Mouse (Mus musculus): ENCODE results near the gene Wnt2b. TPM values are rescaled to one million over a fixed set of nuclear protein-coding genes. Genes with fewer than 3 reads are reported as not detected.

Wnt2b gene
- total RNA-seq, 2 experiments from 2014 or later: 0.85 to 0.91 TPM

GRCm38 (mm10) chr3:104965070-104965855, 3.5 kb upstream of the Wnt2b start:
- no peak for DNase-seq (ENCODE audit: low spot score in 2 of 2)

- no peak for DNase-seq (ENCODE audit: low spot score in 2 of 2)
These were observed 1.9 kb upstream of the Wnt2b start for GRCm38 (mm10) chr3:104963331-104964276.

- DNase-seq (ENCODE audit: low spot score in 2 of 2): no peak
These were observed 1.1 kb upstream of the Wnt2b start for GRCm38 (mm10) chr3:104962866-104963265.

GRCm38 (mm10) chr3:104962141-104962611, 455 bp upstream of the Wnt2b start:
- DNase-seq (ENCODE audit: low spot score in 2 of 2): no peak

- no peak for DNase-seq (ENCODE audit: low spot score in 2 of 2)
These were observed 1.4 kb downstream of the Wnt2b start for GRCm38 (mm10) chr3:104960026-104961000.

GRCm38 (mm10) chr3:104956131-104956581, 5.6 kb downstream of the Wnt2b start:
- no peak for DNase-seq (ENCODE audit: low spot score in 2 of 2)

- DNase-seq (ENCODE audit: low spot score in 2 of 2): no peak
These were observed 7.2 kb downstream of the Wnt2b start for GRCm38 (mm10) chr3:104954551-104954950.

GRCm38 (mm10) chr3:104954137-104954536, 7.6 kb downstream of the Wnt2b start:
- DNase-seq (ENCODE audit: low spot score in 2 of 2): no peak

- no peak for DNase-seq (ENCODE audit: low spot score in 2 of 2)
These were observed 8.6 kb downstream of the Wnt2b start for GRCm38 (mm10) chr3:104952891-104953670.

- DNase-seq (ENCODE audit: low spot score in 2 of 2): no peak
These were observed 10.8 kb downstream of the Wnt2b start for GRCm38 (mm10) chr3:104950926-104951325.

- DNase-seq (ENCODE audit: low spot score in 2 of 2): no peak
These were observed 16.8 kb downstream of the Wnt2b start for GRCm38 (mm10) chr3:104944894-104945293.

- no peak for DNase-seq (ENCODE audit: low spot score in 2 of 2)
These were observed 18.4 kb downstream of the Wnt2b start for GRCm38 (mm10) chr3:104943333-104943732.

- no peak for DNase-seq (ENCODE audit: low spot score in 2 of 2)
These were observed 19.0 kb downstream of the Wnt2b start for GRCm38 (mm10) chr3:104942682-104943081.

GRCm38 (mm10) chr3:104940691-104941090, 21.0 kb downstream of the Wnt2b start:
- no peak for DNase-seq (ENCODE audit: low spot score in 2 of 2)

- no peak for DNase-seq (ENCODE audit: low spot score in 2 of 2)
These were observed 23.4 kb downstream of the Wnt2b start for GRCm38 (mm10) chr3:104938327-104938726.

- DNase-seq (ENCODE audit: low spot score in 2 of 2): no peak
These were observed 23.9 kb downstream of the Wnt2b start for GRCm38 (mm10) chr3:104937728-104938305.

GRCm38 (mm10) chr3:104929385-104929784, 32.3 kb downstream of the Wnt2b start:
- no peak for DNase-seq (ENCODE audit: low spot score in 2 of 2)

GRCm38 (mm10) chr3:104914986-104915385, 46.7 kb downstream of the Wnt2b start:
- DNase-seq (ENCODE audit: low spot score in 2 of 2): no peak

- DNase-seq (ENCODE audit: low spot score in 2 of 2): no peak
These were observed 52.5 kb downstream of the Wnt2b start for GRCm38 (mm10) chr3:104909195-104909594.
